Mouse (Mus musculus) small intestine, adult 2 months (tissue): ENCODE results near the gene St8sia1.

Experiments
- CTCF ChIP-seq: fragments of 200-500 bp; IDR thresholded peaks from 2 replicates; pipeline ENCODE4 v1.5.1; 2012; ENCODE audit warnings: low read depth, mild to moderate bottlenecking, control low read depth, inconsistent platforms, low read length, moderate library complexity, mixed read lengths; ENCODE audit not compliant: insufficient replicate concordance, insufficient read length; ENCODE audit errors: extremely low read depth
- POLR2A ChIP-seq: fragments of 200-500 bp; IDR thresholded peaks from 2 replicates; pipeline ENCODE4 v1.6.1; 2012; ENCODE audit warnings: low read depth, mild to moderate bottlenecking, control low read depth, inconsistent platforms, low read length, moderate library complexity

DNA sequence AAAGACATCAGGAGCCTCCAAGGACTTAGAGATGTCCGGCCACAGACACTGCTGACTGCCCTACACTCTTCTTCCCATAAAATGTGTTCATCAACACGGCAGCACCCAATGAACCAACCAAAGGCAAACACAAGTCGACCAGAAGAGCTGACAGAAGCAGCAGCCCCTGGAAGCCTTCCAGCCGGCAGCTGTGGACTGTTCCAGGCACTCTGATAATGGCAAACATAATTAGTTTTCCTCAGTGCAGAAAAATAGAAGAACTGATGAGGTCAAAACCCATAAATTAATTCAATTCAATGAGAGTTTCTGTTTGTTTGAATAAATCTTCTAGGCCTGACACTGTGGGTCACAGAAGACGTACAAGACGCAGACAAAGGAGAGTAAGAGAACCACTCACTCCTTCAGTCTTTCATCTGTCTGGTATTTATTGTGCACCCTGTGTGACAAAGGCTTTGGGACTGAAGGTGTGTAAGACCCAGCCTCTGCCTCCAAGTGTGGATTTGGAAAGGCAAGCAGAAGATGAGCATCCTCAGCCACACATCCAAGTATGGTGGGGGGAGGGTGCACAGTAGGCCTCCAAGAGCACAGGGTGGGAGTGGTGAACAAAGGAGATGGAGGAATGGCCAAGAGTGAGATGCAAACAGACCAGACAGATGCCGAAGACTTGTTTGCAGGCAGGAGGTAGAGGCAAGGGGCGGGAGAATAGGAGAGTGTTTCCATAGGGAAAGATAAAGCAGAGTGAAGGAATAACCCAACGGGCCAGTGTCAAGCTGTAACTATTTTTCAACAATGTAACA is 25.5 kb downstream of the St8sia1 start:
- TF ChIP-seq CTCF (no peak), POLR2A (no peak)
